Mouse (Mus musculus): ENCODE data around the gene Acat2. TPM values are rescaled to one million over a fixed set of nuclear protein-coding genes. Genes with fewer than 3 reads are reported as not detected.
"Not testable (repeated sequence)": the region's sequence is repeated elsewhere in the genome, so short reads cannot be mapped to it uniquely, and the experiment has no call there.

The Acat2 gene
- total and polyA plus RNA-seq, 3 experiments: 48.6 to 128 (median 58.6) TPM

DNA sequence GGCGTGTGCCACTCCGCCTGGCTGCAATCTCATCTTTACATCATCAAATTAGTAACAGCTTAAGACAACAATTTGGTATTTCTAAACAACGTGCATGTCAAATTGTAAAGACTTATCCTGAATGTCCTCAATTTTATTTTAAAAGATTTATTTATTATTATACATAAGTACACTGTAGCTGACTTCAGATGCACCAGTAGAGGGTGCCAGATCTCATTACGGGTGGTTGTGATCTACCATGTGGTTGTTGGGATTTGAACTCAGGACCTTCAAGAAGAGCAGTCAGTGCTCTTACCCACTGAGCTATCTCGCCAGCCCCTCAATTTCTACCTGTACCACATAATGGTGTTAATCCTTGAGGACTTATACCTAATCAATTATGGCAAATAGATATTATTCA lies 41.7 kb upstream of the Acat2 start:
- in situ Hi-C loops (cut with MboI; ENCODE audit: low pct_ligation_motif_present, low pct_unique_long_range_greater_than_20kb, low sequenced_read_pairs): loop anchor here (10.0 kb wide), 1 partner anchor 117 kb away; no protein-coding TSS in a partner anchor

DNA sequence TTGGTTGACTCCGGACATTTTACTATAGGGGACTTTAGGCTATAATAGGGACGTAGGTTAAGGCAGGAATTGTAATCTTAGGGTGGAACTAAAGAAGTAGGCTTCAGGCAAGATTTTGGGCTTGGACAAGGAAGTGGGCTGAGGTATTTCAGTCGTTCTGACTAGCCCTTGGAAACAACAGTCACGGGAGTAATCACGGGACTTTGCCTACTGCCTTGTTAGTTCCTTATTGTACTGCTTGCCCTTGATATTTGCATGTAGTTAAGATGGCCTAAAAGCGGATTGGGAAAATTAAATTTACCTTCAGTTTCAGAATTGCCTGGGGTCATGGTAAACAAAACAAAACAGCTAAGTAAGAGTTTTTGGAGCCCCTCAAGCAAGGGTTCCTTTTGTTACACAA lies 38.5 kb upstream of the Acat2 start:
- no peaks in the 10 kb centered on the region for H3K9me3 ChIP-seq (replicated peaks; ENCODE audit: low read length)
- no peak overlapping the region for H3K9ac ChIP-seq (ENCODE audit: insufficient read depth, low read depth)
- H3K27ac ChIP-seq (ENCODE audit: insufficient read depth, low read depth): no peak overlapping the region
- no peak overlapping the region for H3K4me3 ChIP-seq (replicated peaks in 1 of 3; ENCODE audit: low read depth in 2 of 3, low read length in 2 of 3, poor library complexity in 1 of 3)
- H3K79me2 ChIP-seq (replicated peaks; ENCODE audit: control insufficient read depth, extremely low read depth, insufficient read depth, poor library complexity, severe bottlenecking): no peaks in the 10 kb centered on the region
- H3K36me3 ChIP-seq (replicated peaks in 1 of 2; ENCODE audit: control insufficient read depth in 1 of 2, insufficient read depth in 1 of 2, low read length in 1 of 2): no peaks in the 10 kb centered on the region
- H3K4me2 ChIP-seq (ENCODE audit: insufficient read depth, low read depth, poor library complexity, severe bottlenecking): no peak overlapping the region
- dilution Hi-C loops (cut with MboI; ENCODE audit: extremely low pct_ligation_motif_present, extremely low pct_unique_long_range_greater_than_20kb, low sequenced_read_pairs) (no loop called here), in situ Hi-C loops (cut with MboI; ENCODE audit: low pct_ligation_motif_present, low pct_unique_long_range_greater_than_20kb, low sequenced_read_pairs) (no loop called here)
- H3K27me3 ChIP-seq (replicated peaks): no peaks in the 10 kb centered on the region
- TF ChIP-seq E2F4 (IDR thresholded peaks at IDR 0.05; ENCODE audit: insufficient replicate concordance, low read depth, low read length) (no peak), BHLHE40 (IDR thresholded peaks at IDR 0.05; ENCODE audit: low read depth, low read length) (peak; percentile 66; the same call in 1 of the 2 replicates), HCFC1 (IDR thresholded peaks at IDR 0.05; ENCODE audit: low read depth, low read length) (no peak)
- H3K4me1 ChIP-seq (ENCODE audit: control insufficient read depth in 1 of 2, insufficient read depth in 2 of 2): peaks cover 0 to 8% of the 10 kb centered on the region in 2 experiments; a peak in 2 of 4 replicates
- DNase-seq (ENCODE audit: extremely low read depth): peak; percentile 48

More for the DNA sequence above, 41.7 kb upstream of the Acat2 start:
- H3K27me3 ChIP-seq (replicated peaks); H3K27ac ChIP-seq (ENCODE audit: insufficient read depth, low read depth); H3K4me3 ChIP-seq (replicated peaks in 1 of 3; ENCODE audit: low read depth in 2 of 3, low read length in 2 of 3, poor library complexity in 1 of 3); H3K9ac ChIP-seq (ENCODE audit: insufficient read depth, low read depth); H3K9me3 ChIP-seq (replicated peaks; ENCODE audit: low read length); H3K36me3 ChIP-seq (replicated peaks in 1 of 2; ENCODE audit: control insufficient read depth in 1 of 2, insufficient read depth in 1 of 2, low read length in 1 of 2); dilution Hi-C loops (cut with MboI; ENCODE audit: extremely low pct_ligation_motif_present, extremely low pct_unique_long_range_greater_than_20kb, low sequenced_read_pairs); H3K4me2 ChIP-seq (ENCODE audit: insufficient read depth, low read depth, poor library complexity, severe bottlenecking); H3K4me1 ChIP-seq (ENCODE audit: control insufficient read depth in 1 of 2, insufficient read depth in 2 of 2); H3K79me2 ChIP-seq (replicated peaks; ENCODE audit: control insufficient read depth, extremely low read depth, insufficient read depth, poor library complexity, severe bottlenecking); DNase-seq (ENCODE audit: extremely low read depth): not testable (repeated sequence)
- peak in 1 of 2 experiments; percentile 19; a peak in 1 of 4 replicates for TF ChIP-seq CTCF (conservative IDR thresholded peaks at IDR 0.05 in 1 of 2, IDR thresholded peaks at IDR 0.05 in 1 of 2; ENCODE audit: low read depth in 2 of 2, low read length in 2 of 2)

DNA sequence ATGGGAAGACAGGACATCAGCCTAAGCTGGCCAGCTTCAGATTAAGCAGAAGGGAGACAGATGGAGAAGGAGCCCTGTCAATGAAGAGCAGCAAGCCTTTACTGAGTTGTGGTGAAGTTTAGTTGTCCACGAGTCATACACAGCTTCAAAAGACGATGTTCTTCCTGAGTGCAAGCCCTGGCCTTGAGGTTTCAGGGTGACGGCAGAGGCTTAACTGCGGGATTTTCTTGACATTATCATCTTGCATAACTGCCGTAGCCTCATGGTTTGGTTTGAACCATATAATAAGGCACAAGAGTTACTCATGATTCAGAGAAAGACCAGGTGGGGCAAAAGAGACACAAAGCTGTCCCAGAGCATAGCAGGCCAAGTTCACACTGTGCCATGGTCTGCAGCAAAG lies 37.3 kb upstream of the Acat2 start:
- no peaks in the 10 kb centered on the region for H3K27me3 ChIP-seq (replicated peaks)
- H3K4me1 ChIP-seq (ENCODE audit: control insufficient read depth in 1 of 2, insufficient read depth in 2 of 2): peaks cover 0 to 13% of the 10 kb centered on the region in 2 experiments; a peak in 2 of 4 replicates
- H3K36me3 ChIP-seq (replicated peaks in 1 of 2; ENCODE audit: control insufficient read depth in 1 of 2, insufficient read depth in 1 of 2, low read length in 1 of 2): no peaks in the 10 kb centered on the region
- H3K4me3 ChIP-seq (replicated peaks in 1 of 3; ENCODE audit: low read depth in 2 of 3, low read length in 2 of 3, poor library complexity in 1 of 3): no peak overlapping the region
- no peaks in the 10 kb centered on the region for H3K79me2 ChIP-seq (replicated peaks; ENCODE audit: control insufficient read depth, extremely low read depth, insufficient read depth, poor library complexity, severe bottlenecking)
- H3K27ac ChIP-seq (ENCODE audit: insufficient read depth, low read depth): no peak overlapping the region
- dilution Hi-C loops (cut with MboI; ENCODE audit: extremely low pct_ligation_motif_present, extremely low pct_unique_long_range_greater_than_20kb, low sequenced_read_pairs) (no loop called here), in situ Hi-C loops (cut with MboI; ENCODE audit: low pct_ligation_motif_present, low pct_unique_long_range_greater_than_20kb, low sequenced_read_pairs) (no loop called here)
- no peak overlapping the region for H3K4me2 ChIP-seq (ENCODE audit: insufficient read depth, low read depth, poor library complexity, severe bottlenecking)
- H3K9me3 ChIP-seq (replicated peaks; ENCODE audit: low read length): no peaks in the 10 kb centered on the region
- no peak for TF ChIP-seq ZKSCAN1 (IDR thresholded peaks at IDR 0.05; ENCODE audit: borderline replicate concordance, low read depth, low read length)
- no peak for TF ChIP-seq BHLHE40 (IDR thresholded peaks at IDR 0.05; ENCODE audit: low read depth, low read length)
- no peak for TF ChIP-seq ETS1 (conservative IDR thresholded peaks at IDR 0.05; ENCODE audit: low read depth, low read length)
- TF ChIP-seq PAX5 (IDR thresholded peaks at IDR 0.05; ENCODE audit: low read length): no peak
- no peak for TF ChIP-seq E2F4 (IDR thresholded peaks at IDR 0.05; ENCODE audit: insufficient replicate concordance, low read depth, low read length)
- no peak for TF ChIP-seq GABPA (IDR thresholded peaks at IDR 0.05; ENCODE audit: insufficient replicate concordance, low read depth, low read length)
- TF ChIP-seq EP300 (IDR thresholded peaks at IDR 0.05; ENCODE audit: low read length): no peak
- DNase-seq (ENCODE audit: extremely low read depth): no peak
- no peak overlapping the region for H3K9ac ChIP-seq (ENCODE audit: insufficient read depth, low read depth)

All from CH12.LX (cell line).